Mouse (Mus musculus) thymus, postnatal 36 days (tissue): ENCODE data around the gene Upk3a.
A peak's percentile ranks its signal among the peaks of the same experiment; 100 is the strongest.
"Not testable (repeated sequence)": the region's sequence is repeated elsewhere in the genome, so short reads cannot be mapped to it uniquely, and the experiment has no call there.

Experiments
- DNase-seq, 2 experiments: peaks; one replicate each; pipeline ENCODE4 v3.0.0; 2022; ENCODE audit warnings: mixed read lengths in 2 of 2

Upk3a gene

GRCm38 (mm10) chr15:85000984-85001982, 15.7 kb upstream of the Upk3a start:
- DNase-seq = peak; percentile 79 to 83

- DNase-seq = no peak
These were observed 7.3 kb upstream of the Upk3a start for GRCm38 (mm10) chr15:85009666-85010065.

GRCm38 (mm10) chr15:85011895-85012661, 4.9 kb upstream of the Upk3a start:
- DNase-seq = no peak

GRCm38 (mm10) chr15:85012662-85013054, 4.3 kb upstream of the Upk3a start:
- DNase-seq = no peak

GRCm38 (mm10) chr15:85015771-85016170, 1.2 kb upstream of the Upk3a start:
- DNase-seq = no peak

GRCm38 (mm10) chr15:85022211-85022610, 5.3 kb downstream of the Upk3a start:
- no peak for DNase-seq

- DNase-seq = no peak
These were observed 9.3 kb downstream of the Upk3a start for GRCm38 (mm10) chr15:85026197-85026596.

- DNase-seq = no peak
These were observed 10.8 kb downstream of the Upk3a start for GRCm38 (mm10) chr15:85027740-85028139.

- DNase-seq = not testable (repeated sequence)
These were observed 11.7 kb downstream of the Upk3a start, which contains the start of gene Fam118a for GRCm38 (mm10) chr15:85028648-85029047. Fam118a (plus strand) TSS chr15:85028948.

GRCm38 (mm10) chr15:85030643-85031042, 13.7 kb downstream of the Upk3a start:
- not testable (repeated sequence) for DNase-seq

GRCm38 (mm10) chr15:85031866-85032265, 14.9 kb downstream of the Upk3a start:
- DNase-seq = no peak

GRCm38 (mm10) chr15:85033916-85034315, 17.0 kb downstream of the Upk3a start:
- not testable (repeated sequence) for DNase-seq

- DNase-seq = peak; percentile 97 to 98
These were observed 19.8 kb downstream of the Upk3a start for GRCm38 (mm10) chr15:85036566-85037342.

- DNase-seq = no peak
These were observed 20.4 kb downstream of the Upk3a start for GRCm38 (mm10) chr15:85037343-85037690.

- no peak for DNase-seq
These were observed 24.7 kb downstream of the Upk3a start for GRCm38 (mm10) chr15:85041546-85042225.

- DNase-seq = peak; percentile 59 to 62
These were observed 25.5 kb downstream of the Upk3a start for GRCm38 (mm10) chr15:85042361-85042954.

GRCm38 (mm10) chr15:85043116-85043515, 26.2 kb downstream of the Upk3a start:
- DNase-seq = no peak

GRCm38 (mm10) chr15:85043761-85044160, 26.8 kb downstream of the Upk3a start:
- DNase-seq = no peak

GRCm38 (mm10) chr15:85046230-85046950, 29.4 kb downstream of the Upk3a start:
- no peak for DNase-seq

GRCm38 (mm10) chr15:85047865-85048264, 30.9 kb downstream of the Upk3a start:
- DNase-seq = no peak

GRCm38 (mm10) chr15:85049758-85050157, 32.8 kb downstream of the Upk3a start:
- DNase-seq = no peak
